Mouse (Mus musculus): ENCODE results near the gene Tmem214.

GRCm38 (mm10) chr5:30901860-30902259, 34.0 kb downstream of the Tmem214 start:
- TF ChIP-seq POLR2A (IDR thresholded peaks at IDR 0.05; ENCODE audit: borderline replicate concordance, low read depth, low read length) (no peak), CTCF (IDR thresholded peaks at IDR 0.05; ENCODE audit: low read depth, low read length) (no peak)
